Mouse (Mus musculus): Measurements from ENCODE around the gene Nbeal2. TPM values are rescaled to one million over a fixed set of nuclear protein-coding genes. Genes with fewer than 3 reads are reported as not detected.

The Nbeal2 gene
- polyA plus RNA-seq, 1 experiment, result 28.1 TPM

- H3K27ac ChIP-seq (ENCODE audit: insufficient read depth, low read depth, low read length), result no peak overlapping the region
- H3K4me3 ChIP-seq (ENCODE audit: low read depth, low read length), result no peak overlapping the region
- WGBS, result 16% methylated on average over 4 of the region's 4 CpGs
- no peak for TF ChIP-seq POLR2A (IDR thresholded peaks at IDR 0.05; ENCODE audit: low read depth, low read length)
- H3K36me3 ChIP-seq (ENCODE audit: control insufficient read depth, insufficient read depth, low read length), result no peaks in the 10 kb centered on the region
- H3K27me3 ChIP-seq (ENCODE audit: control insufficient read depth, insufficient read depth, low read length), result no peaks in the 10 kb centered on the region
- H3K4me1 ChIP-seq (ENCODE audit: control insufficient read depth, insufficient read depth, insufficient read length, low read length), result peaks cover 12% of the 10 kb centered on the region
These were observed 12.0 kb upstream of the Nbeal2 start for GRCm38 (mm10) chr9:110665912-110666311.

DNA sequence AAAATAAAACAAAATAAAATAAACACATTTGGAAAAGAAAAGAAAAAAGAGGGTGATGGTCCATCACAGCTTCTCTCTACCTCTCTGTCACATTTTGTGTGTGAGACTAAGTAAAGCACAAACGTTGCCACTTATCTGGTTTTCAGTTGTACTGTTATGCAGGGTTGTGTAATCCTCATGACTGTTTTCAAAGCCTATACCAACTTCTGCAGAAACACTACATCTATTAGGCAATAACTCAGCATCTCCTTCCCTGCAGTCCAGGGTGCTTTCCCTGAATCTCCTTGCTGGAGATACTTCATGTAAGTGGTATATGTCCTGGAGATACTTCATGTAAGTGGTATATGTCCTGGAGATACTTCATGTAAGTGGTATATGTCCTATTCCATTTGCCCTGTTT lies 8.9 kb upstream of the Nbeal2 start:
- Histone ChIP-seq H3K27ac (ENCODE audit: insufficient read depth, low read depth, low read length) (no peak overlapping the region), H3K4me1 (ENCODE audit: control insufficient read depth, insufficient read depth, insufficient read length, low read length) (peaks cover 13% of the 10 kb centered on the region), H3K4me3 (ENCODE audit: low read depth, low read length) (no peak overlapping the region), H3K36me3 (ENCODE audit: control insufficient read depth, insufficient read depth, low read length) (no peaks in the 10 kb centered on the region; the same call in 1 of the 2 replicates), H3K27me3 (ENCODE audit: control insufficient read depth, insufficient read depth, low read length) (no peaks in the 10 kb centered on the region)
- WGBS, result 55% methylated on average over 1 of the region's 1 CpGs
- TF ChIP-seq POLR2A (IDR thresholded peaks at IDR 0.05; ENCODE audit: low read depth, low read length), result no peak

- Histone ChIP-seq H3K4me1 (ENCODE audit: control insufficient read depth, insufficient read depth, insufficient read length, low read length) (peaks cover 11% of the 10 kb centered on the region; the same call in 1 of the 2 replicates), H3K4me3 (ENCODE audit: low read depth, low read length) (no peak overlapping the region), H3K27me3 (ENCODE audit: control insufficient read depth, insufficient read depth, low read length) (no peaks in the 10 kb centered on the region), H3K27ac (ENCODE audit: insufficient read depth, low read depth, low read length) (no peak overlapping the region), H3K36me3 (ENCODE audit: control insufficient read depth, insufficient read depth, low read length) (no peaks in the 10 kb centered on the region; the same call in 1 of the 2 replicates)
- WGBS, result 53% methylated on average over 7 of the region's 7 CpGs
- no peak for TF ChIP-seq POLR2A (IDR thresholded peaks at IDR 0.05; ENCODE audit: low read depth, low read length)
- TF ChIP-seq CTCF (IDR thresholded peaks at IDR 0.05; ENCODE audit: extremely low read depth, insufficient read length, insufficient replicate concordance, low read depth, low read length), result no peak
These were observed 7.1 kb upstream of the Nbeal2 start for GRCm38 (mm10) chr9:110660856-110661612.

GRCm38 (mm10) chr9:110660208-110660607 lies 6.2 kb upstream of the Nbeal2 start:
- H3K27ac ChIP-seq (ENCODE audit: insufficient read depth, low read depth, low read length), result no peak overlapping the region; the same call in 1 of the 2 replicates
- H3K27me3 ChIP-seq (ENCODE audit: control insufficient read depth, insufficient read depth, low read length), result no peaks in the 10 kb centered on the region
- no peak for TF ChIP-seq POLR2A (IDR thresholded peaks at IDR 0.05; ENCODE audit: low read depth, low read length)
- no peak for TF ChIP-seq CTCF (IDR thresholded peaks at IDR 0.05; ENCODE audit: extremely low read depth, insufficient read length, insufficient replicate concordance, low read depth, low read length)
- WGBS, result 94% methylated on average over 2 of the region's 2 CpGs
- no peaks in the 10 kb centered on the region; the same call in 1 of the 2 replicates for H3K36me3 ChIP-seq (ENCODE audit: control insufficient read depth, insufficient read depth, low read length)
- H3K4me1 ChIP-seq (ENCODE audit: control insufficient read depth, insufficient read depth, insufficient read length, low read length), result peaks cover 14% of the 10 kb centered on the region; the same call in 1 of the 2 replicates
- H3K4me3 ChIP-seq (ENCODE audit: low read depth, low read length), result no peak overlapping the region

GRCm38 (mm10) chr9:110659521-110659920 lies 5.6 kb upstream of the Nbeal2 start:
- 83% methylated on average over 12 of the region's 12 CpGs for WGBS
- H3K27ac ChIP-seq (ENCODE audit: insufficient read depth, low read depth, low read length), result no peak overlapping the region
- H3K27me3 ChIP-seq (ENCODE audit: control insufficient read depth, insufficient read depth, low read length), result no peaks in the 10 kb centered on the region
- H3K4me3 ChIP-seq (ENCODE audit: low read depth, low read length), result no peak overlapping the region
- no peak for TF ChIP-seq POLR2A (IDR thresholded peaks at IDR 0.05; ENCODE audit: low read depth, low read length)
- no peak for TF ChIP-seq CTCF (IDR thresholded peaks at IDR 0.05; ENCODE audit: extremely low read depth, insufficient read length, insufficient replicate concordance, low read depth, low read length)
- H3K4me1 ChIP-seq (ENCODE audit: control insufficient read depth, insufficient read depth, insufficient read length, low read length), result peaks cover 19% of the 10 kb centered on the region; the same call in 1 of the 2 replicates
- H3K36me3 ChIP-seq (ENCODE audit: control insufficient read depth, insufficient read depth, low read length), result no peaks in the 10 kb centered on the region; the same call in 1 of the 2 replicates

- TF ChIP-seq CTCF (IDR thresholded peaks at IDR 0.05; ENCODE audit: extremely low read depth, insufficient read length, insufficient replicate concordance, low read depth, low read length) (no peak), POLR2A (IDR thresholded peaks at IDR 0.05; ENCODE audit: low read depth, low read length) (peak; percentile 29; the same call in 1 of the 2 replicates)
- Histone ChIP-seq H3K4me3 (ENCODE audit: low read depth, low read length) (peak overlapping the region; percentile 47), H3K27ac (ENCODE audit: insufficient read depth, low read depth, low read length) (peak overlapping the region; percentile 87), H3K36me3 (ENCODE audit: control insufficient read depth, insufficient read depth, low read length) (no peaks in the 10 kb centered on the region; the same call in 1 of the 2 replicates), H3K4me1 (ENCODE audit: control insufficient read depth, insufficient read depth, insufficient read length, low read length) (peaks cover 24% of the 10 kb centered on the region), H3K27me3 (ENCODE audit: control insufficient read depth, insufficient read depth, low read length) (no peaks in the 10 kb centered on the region)
- WGBS, result 23% methylated on average over 13 of the region's 13 CpGs
These were observed 3.6 kb upstream of the Nbeal2 start for GRCm38 (mm10) chr9:110657474-110658078.

Measured in small intestine, adult 2 months (tissue).